Mouse (Mus musculus) kidney, embryonic 15.5 days (tissue): ENCODE measurements around the gene Lrrc36. TPM values are rescaled to one million over a fixed set of nuclear protein-coding genes. Genes with fewer than 3 reads are reported as not detected.

ENCODE experiments used
- ATAC-seq: fragments of 200-750 bp; cut with Nextera tagmentation; replicated peaks from 2 replicates; pipeline ENCODE4 v1.8.0; 2017; ENCODE audit warnings: moderate TSS enrichment; ENCODE audit not compliant: low FRiP score
- H3K27ac ChIP-seq: fragments of 300-500 bp; sonication (generic); 2 replicates; pipeline ENCODE4 v1.5.1; 2015; ENCODE audit warnings: mild to moderate bottlenecking, inconsistent platforms
- H3K27me3 ChIP-seq: fragments of 300-500 bp; sonication (generic); 2 replicates; pipeline ENCODE4 v1.6.1; 2015; ENCODE audit warnings: inconsistent platforms
- H3K36me3 ChIP-seq: fragments of 300-500 bp; sonication (generic); 2 replicates; pipeline ENCODE4 v1.6.1; 2015; ENCODE audit warnings: inconsistent platforms
- H3K4me1 ChIP-seq: fragments of 300-500 bp; sonication (generic); 2 replicates; pipeline ENCODE4 v1.6.1; 2015; ENCODE audit warnings: inconsistent platforms
- H3K4me2 ChIP-seq: fragments of 300-500 bp; sonication (generic); 2 replicates; pipeline ENCODE4 v1.6.1; 2015; ENCODE audit warnings: moderate library complexity, mild to moderate bottlenecking, inconsistent platforms
- H3K4me3 ChIP-seq: fragments of 300-500 bp; sonication (generic); replicated peaks from 2 replicates; pipeline ENCODE4 v1.5.1; 2015; ENCODE audit warnings: mild to moderate bottlenecking, inconsistent platforms
- H3K9ac ChIP-seq: fragments of 300-500 bp; sonication (generic); 2 replicates; pipeline ENCODE4 v1.6.1; 2015; ENCODE audit warnings: mild to moderate bottlenecking, inconsistent platforms
- H3K9me3 ChIP-seq: fragments of 300-500 bp; sonication (generic); replicated peaks from 2 replicates; pipeline ENCODE4 v1.6.1; 2016; ENCODE audit warnings: inconsistent platforms
- WGBS: fragments of 180-500 bp; shearing (Covaris S2); methylation state at CpG from one replicate; pipeline ENCODE4 v1.1.7; 2015; ENCODE audit warnings: mixed read lengths; 5-methylcytosine and 5-hydroxymethylcytosine counted together
- polyA plus RNA-seq: library from polyadenylated mRNA; unstranded; fragments of >200 nt; fragmentation: Nextera tagmentation; extraction: Ambion mirVana; gene quantifications from 2 replicates; pipeline ENCODE4 v1.2.1, GENCODE M21; 2015

The Lrrc36 gene
- polyA plus RNA-seq, 1 experiment from 2014 or later, result 0.18 TPM

DNA sequence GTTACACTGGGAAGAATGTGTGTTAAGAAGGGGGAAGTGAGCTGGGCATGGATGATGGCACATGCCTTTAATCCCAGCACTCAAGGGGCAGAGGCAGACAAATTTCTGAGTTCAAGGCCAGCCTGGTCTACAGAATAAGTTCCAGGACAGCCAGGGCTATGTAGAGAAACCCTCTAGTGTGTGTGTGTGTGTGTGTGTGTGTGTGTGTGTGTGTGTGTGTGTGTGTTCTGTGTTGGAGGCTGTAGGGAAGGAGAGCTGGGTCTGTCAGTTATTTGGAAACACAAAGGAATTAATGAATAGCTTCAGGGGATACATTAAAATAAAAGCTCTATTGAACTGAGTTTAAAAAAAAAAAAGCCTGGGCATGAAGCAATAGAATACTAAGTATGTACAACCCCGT is 37.6 kb downstream of the Lrrc36 start:
- Histone ChIP-seq H3K4me1 (peaks cover 8% of the 10 kb centered on the region), H3K36me3 (no peaks in the 10 kb centered on the region), H3K9ac (no peak overlapping the region), H3K9me3 (no peaks in the 10 kb centered on the region), H3K27ac (no peak overlapping the region), H3K4me2 (no peak overlapping the region), H3K4me3 (no peak overlapping the region), H3K27me3 (no peaks in the 10 kb centered on the region; the same call in 1 of the 2 replicates)
- no peak for ATAC-seq
- WGBS, result 63% methylated on average over 1 of the region's 1 CpGs

- no peak for ATAC-seq
- WGBS, result 67% methylated on average over 15 of the region's 15 CpGs
- H3K9ac ChIP-seq, result no peak overlapping the region
Observed at GRCm38 (mm10) chr8:105451903-105452603, 38.7 kb downstream of the Lrrc36 start.

GRCm38 (mm10) chr8:105453296-105453695 is 39.9 kb downstream of the Lrrc36 start:
- peak overlapping the region; percentile 49 for H3K27ac ChIP-seq
- no peak for ATAC-seq

More at GRCm38 (mm10) chr8:105451903-105452603, 38.7 kb downstream of the Lrrc36 start:
- Histone ChIP-seq H3K4me2 (no peak overlapping the region), H3K9me3 (no peaks in the 10 kb centered on the region), H3K27ac (no peak overlapping the region), H3K27me3 (no peaks in the 10 kb centered on the region; the same call in 1 of the 2 replicates), H3K4me1 (peaks cover 6% of the 10 kb centered on the region; the same call in 1 of the 2 replicates), H3K36me3 (no peaks in the 10 kb centered on the region), H3K4me3 (no peak overlapping the region)

GRCm38 (mm10) chr8:105454088-105454487 is 40.7 kb downstream of the Lrrc36 start:
- WGBS, result 52% methylated on average over 5 of the region's 5 CpGs
- Histone ChIP-seq H3K36me3 (no peaks in the 10 kb centered on the region), H3K27me3 (no peaks in the 10 kb centered on the region; the same call in 1 of the 2 replicates), H3K9ac (no peak overlapping the region), H3K27ac (no peak overlapping the region), H3K4me3 (no peak overlapping the region), H3K9me3 (no peaks in the 10 kb centered on the region), H3K4me1 (peaks cover 6% of the 10 kb centered on the region; the same call in 1 of the 2 replicates), H3K4me2 (no peak overlapping the region)
- ATAC-seq, result no peak

More at GRCm38 (mm10) chr8:105453296-105453695, 39.9 kb downstream of the Lrrc36 start:
- WGBS, result 65% methylated on average over 5 of the region's 5 CpGs
- Histone ChIP-seq H3K27me3 (no peaks in the 10 kb centered on the region; the same call in 1 of the 2 replicates), H3K36me3 (no peaks in the 10 kb centered on the region), H3K9ac (no peak overlapping the region), H3K9me3 (no peaks in the 10 kb centered on the region), H3K4me3 (no peak overlapping the region), H3K4me2 (no peak overlapping the region), H3K4me1 (peaks cover 6% of the 10 kb centered on the region; the same call in 1 of the 2 replicates)

DNA sequence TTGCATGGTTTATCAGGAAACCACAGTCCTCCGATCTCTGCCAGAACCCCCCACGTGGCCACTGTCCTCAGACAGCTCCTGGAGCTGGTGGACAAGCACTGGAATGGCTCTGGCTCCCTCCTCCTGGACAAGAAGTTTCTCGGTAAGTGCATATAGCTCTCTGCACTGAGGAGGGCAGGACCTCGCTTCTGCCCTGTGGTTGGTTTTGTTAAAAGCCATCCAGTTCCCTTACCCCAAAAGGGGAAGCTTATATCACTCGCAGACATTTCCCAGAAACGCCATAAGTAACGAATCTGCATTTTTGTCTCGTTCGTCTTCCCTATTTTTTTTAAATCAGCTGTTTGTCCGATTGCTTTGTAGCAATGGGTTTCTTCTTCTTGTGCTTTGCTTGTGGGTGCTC is 41.8 kb downstream of the Lrrc36 start:
- Histone ChIP-seq H3K27ac (no peak overlapping the region), H3K9me3 (no peaks in the 10 kb centered on the region), H3K36me3 (no peaks in the 10 kb centered on the region), H3K9ac (no peak overlapping the region), H3K4me3 (no peak overlapping the region), H3K27me3 (no peaks in the 10 kb centered on the region; the same call in 1 of the 2 replicates), H3K4me1 (peaks cover 6% of the 10 kb centered on the region; the same call in 1 of the 2 replicates), H3K4me2 (no peak overlapping the region)
- ATAC-seq, result no peak
- 55% methylated on average over 10 of the region's 10 CpGs for WGBS

GRCm38 (mm10) chr8:105461085-105461803 is 47.9 kb downstream of the Lrrc36 start:
- WGBS, result 32% methylated on average over 13 of the region's 13 CpGs
- 0 out of 2 replicates have a peak, but pooled peaks have one; percentile 22 for ATAC-seq
- Histone ChIP-seq H3K9me3 (no peaks in the 10 kb centered on the region), H3K36me3 (no peaks in the 10 kb centered on the region), H3K4me1 (peaks cover 15% of the 10 kb centered on the region), H3K4me2 (no peak overlapping the region), H3K27me3 (no peaks in the 10 kb centered on the region), H3K4me3 (no peak overlapping the region), H3K9ac (no peak overlapping the region), H3K27ac (no peak overlapping the region)

- no peaks in the 10 kb centered on the region for H3K27me3 ChIP-seq
- peaks cover 19% of the 10 kb centered on the region for H3K4me1 ChIP-seq
- H3K4me2 ChIP-seq, result no peak overlapping the region
- H3K9me3 ChIP-seq, result no peaks in the 10 kb centered on the region
- H3K27ac ChIP-seq, result no peak overlapping the region
- ATAC-seq, result no peak
- H3K36me3 ChIP-seq, result 0 out of 2 replicates have a peak, but pooled peaks cover 3% of the 10 kb centered on the region
- no peak overlapping the region for H3K9ac ChIP-seq
- H3K4me3 ChIP-seq, result no peak overlapping the region
- WGBS, result 76% methylated on average over 7 of the region's 7 CpGs
Observed at GRCm38 (mm10) chr8:105464595-105464994, 51.2 kb downstream of the Lrrc36 start.

GRCm38 (mm10) chr8:105466246-105466645 is 52.9 kb downstream of the Lrrc36 start:
- H3K27me3 ChIP-seq, result no peaks in the 10 kb centered on the region
- no peak overlapping the region for H3K9ac ChIP-seq
- H3K27ac ChIP-seq, result no peak overlapping the region
- peaks cover 26% of the 10 kb centered on the region for H3K4me1 ChIP-seq
- H3K36me3 ChIP-seq, result 0 out of 2 replicates have a peak, but pooled peaks cover 3% of the 10 kb centered on the region
- H3K9me3 ChIP-seq, result no peaks in the 10 kb centered on the region
- ATAC-seq, result no peak
- 75% methylated on average over 6 of the region's 6 CpGs for WGBS
- H3K4me3 ChIP-seq, result no peak overlapping the region
- H3K4me2 ChIP-seq, result no peak overlapping the region

- no peak for ATAC-seq
- Histone ChIP-seq H3K27me3 (no peaks in the 10 kb centered on the region), H3K27ac (no peak overlapping the region), H3K4me3 (no peak overlapping the region), H3K4me2 (no peak overlapping the region), H3K36me3 (0 out of 2 replicates have a peak, but pooled peaks cover 3% of the 10 kb centered on the region), H3K4me1 (peaks cover 28% of the 10 kb centered on the region), H3K9ac (no peak overlapping the region), H3K9me3 (no peaks in the 10 kb centered on the region)
- WGBS, result 80% methylated on average over 7 of the region's 7 CpGs
Observed at GRCm38 (mm10) chr8:105466700-105467291, 53.4 kb downstream of the Lrrc36 start.

DNA sequence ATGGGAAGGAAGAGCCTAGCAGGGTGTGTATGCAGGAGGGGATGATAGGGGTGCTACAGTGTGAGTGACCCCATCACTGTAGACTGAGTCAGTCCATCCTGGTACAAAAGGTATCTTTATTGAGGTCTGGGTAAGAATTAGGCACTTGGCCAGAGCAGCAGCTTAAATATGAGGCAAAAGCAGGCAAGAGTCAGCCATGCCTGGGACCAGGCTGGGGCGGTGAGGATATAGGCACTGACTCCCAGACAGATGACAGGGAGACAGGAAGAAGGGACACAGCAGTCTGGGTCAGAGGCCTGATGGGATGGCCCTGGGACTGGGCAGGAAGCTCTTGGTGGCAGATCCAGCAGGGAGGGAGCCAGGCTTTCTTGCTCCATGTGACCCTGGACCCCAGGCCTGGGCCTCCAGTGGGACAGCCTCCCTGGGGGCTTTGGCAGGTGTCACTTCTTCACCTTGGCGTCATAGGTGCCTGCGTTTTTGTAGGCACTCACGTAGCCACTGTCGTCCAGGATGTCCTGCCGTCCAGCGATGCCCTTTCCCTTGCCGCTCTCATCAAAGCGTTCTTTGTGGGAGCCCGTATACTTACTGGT is 54.1 kb downstream of the Lrrc36 start:
- Histone ChIP-seq H3K4me3 (no peak overlapping the region), H3K27ac (no peak overlapping the region), H3K27me3 (no peaks in the 10 kb centered on the region; the same call in 1 of the 2 replicates), H3K9ac (no peak overlapping the region), H3K4me2 (no peak overlapping the region), H3K4me1 (peaks cover 33% of the 10 kb centered on the region), H3K36me3 (peaks cover 4% of the 10 kb centered on the region; the same call in 1 of the 2 replicates), H3K9me3 (no peaks in the 10 kb centered on the region)
- ATAC-seq, result no peak
- WGBS, result 89% methylated on average over 10 of the region's 10 CpGs

DNA sequence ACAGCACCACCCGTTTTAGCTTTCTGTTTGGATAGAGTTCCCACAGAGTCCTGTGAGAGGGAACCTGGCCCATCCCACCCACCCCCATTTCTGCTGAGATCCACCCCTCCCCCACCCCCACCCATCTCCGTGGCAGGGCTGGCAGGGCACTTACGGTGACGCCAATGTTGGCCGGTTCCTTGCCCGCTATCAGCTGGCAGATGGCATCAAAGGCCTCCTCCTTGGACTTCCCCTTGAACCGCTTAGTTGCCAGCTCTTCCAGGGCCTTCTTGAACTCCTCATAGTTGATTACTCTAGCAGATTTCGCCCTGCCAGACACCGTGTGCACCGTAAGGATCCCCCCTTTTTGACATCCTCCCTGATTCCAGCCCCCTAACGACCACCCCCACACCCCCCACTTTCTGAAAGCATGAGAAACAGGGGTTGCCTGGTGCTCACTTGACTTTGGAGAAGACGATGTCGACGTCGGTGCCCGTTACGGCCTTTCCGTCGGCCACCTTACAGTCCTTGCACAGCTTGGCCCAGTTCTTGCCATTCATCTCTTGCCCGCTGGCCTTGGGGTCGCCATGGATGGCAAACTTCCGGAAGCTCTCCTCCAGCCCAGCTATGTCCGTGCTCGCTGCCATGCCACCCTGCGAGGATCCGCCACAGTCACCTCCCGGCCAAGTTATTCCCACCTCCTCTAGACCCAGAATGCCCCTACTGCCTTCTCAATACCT is 54.8 kb downstream of the Lrrc36 start:
- Histone ChIP-seq H3K27me3 (peaks cover 7% of the 10 kb centered on the region; the same call in 1 of the 2 replicates), H3K4me2 (no peak overlapping the region), H3K36me3 (peaks cover 10% of the 10 kb centered on the region), H3K9ac (no peak overlapping the region), H3K4me3 (no peak overlapping the region), H3K9me3 (no peaks in the 10 kb centered on the region), H3K27ac (no peak overlapping the region), H3K4me1 (peaks cover 36% of the 10 kb centered on the region)
- ATAC-seq, result no peak
- 90% methylated on average over 27 of the region's 27 CpGs for WGBS
